Mouse (Mus musculus): ENCODE data around the gene Uqcc3.

DNA sequence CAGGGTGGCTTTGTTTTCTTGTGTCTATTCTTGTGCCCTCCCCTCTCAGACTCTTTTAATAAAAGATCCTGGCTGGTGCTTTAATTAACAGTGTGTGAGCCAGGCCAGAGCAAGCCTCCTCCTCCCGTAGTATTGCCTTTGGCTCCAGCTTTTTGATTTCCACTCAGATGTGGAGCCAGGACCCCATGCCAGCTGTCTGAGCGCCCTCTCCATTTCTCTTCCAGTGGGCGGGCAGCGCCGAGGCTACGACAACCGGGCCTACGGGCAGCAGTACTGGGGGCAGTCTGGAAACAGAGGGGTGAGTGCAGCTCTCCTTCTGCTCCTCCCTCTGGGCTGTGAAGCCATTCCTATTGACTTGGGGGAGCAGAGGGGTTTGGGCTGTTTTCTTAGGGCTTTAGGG is 50.1 kb downstream of the Uqcc3 start:
- no peak for TF ChIP-seq CTCF (IDR thresholded peaks at IDR 0.05; ENCODE audit: extremely low read depth, insufficient read depth, insufficient read length, insufficient replicate concordance)
- no peak for TF ChIP-seq POLR2A (IDR thresholded peaks at IDR 0.05; ENCODE audit: low read depth, low read length)

Data from spleen, adult 2 months (tissue).